Mouse (Mus musculus): ENCODE data around the gene Ehbp1l1. TPM values are rescaled to one million over a fixed set of nuclear protein-coding genes. Genes with fewer than 3 reads are reported as not detected.

Ehbp1l1 gene
- polyA plus RNA-seq, 1 experiment from 2014 or later, result 11.5 TPM

DNA sequence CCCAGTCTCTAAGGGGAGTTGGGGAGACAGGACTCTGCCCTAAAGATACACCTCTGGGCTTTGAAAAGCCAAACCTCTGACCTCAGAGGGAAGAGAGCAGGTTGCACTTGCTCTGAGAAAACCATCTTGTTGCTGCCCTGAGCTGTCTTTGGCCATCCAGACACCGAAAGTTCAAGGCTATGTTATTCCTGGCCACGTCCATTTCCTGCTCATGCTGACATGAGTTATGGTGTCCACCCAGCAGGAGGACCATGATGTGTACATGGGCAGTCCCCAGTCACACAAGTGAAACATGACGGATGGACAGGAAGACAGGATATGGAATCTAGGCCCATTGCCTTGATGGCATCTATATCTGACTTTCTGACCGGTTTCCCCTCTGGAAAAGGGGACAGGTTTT is 45.7 kb downstream of the Ehbp1l1 start:
- H3K4me3 ChIP-seq (ENCODE audit: low read length), result no peak overlapping the region
- ATAC-seq (ENCODE audit: low FRiP score, low TSS enrichment), result no peak
- H3K4me1 ChIP-seq (ENCODE audit: control insufficient read depth, insufficient read depth, low read length), result no peaks in the 10 kb centered on the region
- no peaks in the 10 kb centered on the region for H3K9me3 ChIP-seq (ENCODE audit: control insufficient read depth, low read length)
- peaks cover 92% of the 10 kb centered on the region for H3K36me3 ChIP-seq (ENCODE audit: control insufficient read depth, insufficient read depth, low read length)
- 53% methylated on average over 4 of the region's 4 CpGs for WGBS
- no peaks in the 10 kb centered on the region for H3K27me3 ChIP-seq (ENCODE audit: control insufficient read depth, insufficient read depth, low read length)
- no peak overlapping the region for H3K4me2 ChIP-seq (replicated peaks; ENCODE audit: low read depth, low read length)
- no peak overlapping the region for H3K9ac ChIP-seq (ENCODE audit: low read depth, low read length)
- no peak overlapping the region for H3K27ac ChIP-seq (ENCODE audit: low read depth, low read length)

DNA sequence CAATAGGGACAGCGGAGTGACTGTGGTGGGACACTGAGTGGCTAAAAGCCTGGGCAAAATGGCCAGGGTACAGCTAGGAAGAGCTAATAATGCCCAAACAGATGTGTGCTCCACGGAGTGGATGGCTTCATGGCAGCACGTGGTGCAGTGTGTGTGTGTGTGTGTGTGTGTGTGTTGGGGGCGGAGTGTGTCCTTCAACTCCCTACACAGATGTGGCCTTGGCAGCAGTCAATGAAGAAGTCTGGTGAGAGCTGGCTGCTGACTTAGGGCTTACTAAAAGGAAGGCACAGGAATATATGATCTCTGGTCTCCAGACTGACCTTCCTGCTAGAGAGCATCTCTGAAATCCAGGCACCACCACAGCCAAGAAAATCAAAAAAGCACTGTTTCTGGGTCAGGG is 57.7 kb downstream of the Ehbp1l1 start:
- WGBS, result 88% methylated on average over 4 of the region's 4 CpGs
- Histone ChIP-seq H3K4me3 (ENCODE audit: low read length) (no peak overlapping the region), H3K36me3 (ENCODE audit: control insufficient read depth, insufficient read depth, low read length) (peaks cover 66% of the 10 kb centered on the region), H3K27me3 (ENCODE audit: control insufficient read depth, insufficient read depth, low read length) (no peaks in the 10 kb centered on the region), H3K4me1 (ENCODE audit: control insufficient read depth, insufficient read depth, low read length) (peaks cover 6% of the 10 kb centered on the region; the same call in 1 of the 2 replicates), H3K4me2 (replicated peaks; ENCODE audit: low read depth, low read length) (no peak overlapping the region), H3K9me3 (ENCODE audit: control insufficient read depth, low read length) (no peaks in the 10 kb centered on the region), H3K27ac (ENCODE audit: low read depth, low read length) (no peak overlapping the region), H3K9ac (ENCODE audit: low read depth, low read length) (no peak overlapping the region)
- ATAC-seq (ENCODE audit: low FRiP score, low TSS enrichment), result no peak

DNA sequence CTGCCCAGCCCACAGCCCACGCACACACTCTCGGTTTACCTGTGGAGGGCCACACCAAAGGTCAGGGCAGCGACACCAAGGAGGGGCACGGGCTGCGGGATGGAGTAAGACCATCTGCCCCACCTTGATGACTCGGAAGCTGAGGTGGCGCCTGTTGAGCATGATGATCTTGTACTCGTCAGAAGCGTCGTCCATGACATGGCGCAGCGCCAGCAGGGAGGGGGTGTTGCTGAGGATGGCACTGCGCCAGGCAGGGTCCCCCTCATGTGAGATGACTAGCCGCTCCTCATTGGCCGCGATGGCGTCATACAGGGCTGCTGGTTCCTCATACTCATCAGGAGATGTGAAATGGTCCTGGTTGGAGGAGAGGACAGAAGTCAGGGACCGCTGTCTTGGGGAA is 59.7 kb downstream of the Ehbp1l1 start:
- peaks cover 47% of the 10 kb centered on the region for H3K36me3 ChIP-seq (ENCODE audit: control insufficient read depth, insufficient read depth, low read length)
- H3K9ac ChIP-seq (ENCODE audit: low read depth, low read length), result no peak overlapping the region
- peaks cover 16% of the 10 kb centered on the region for H3K4me1 ChIP-seq (ENCODE audit: control insufficient read depth, insufficient read depth, low read length)
- H3K4me2 ChIP-seq (replicated peaks; ENCODE audit: low read depth, low read length), result no peak overlapping the region
- no peak overlapping the region for H3K4me3 ChIP-seq (ENCODE audit: low read length)
- no peaks in the 10 kb centered on the region for H3K9me3 ChIP-seq (ENCODE audit: control insufficient read depth, low read length)
- H3K27ac ChIP-seq (ENCODE audit: low read depth, low read length), result no peak overlapping the region
- no peak for ATAC-seq (ENCODE audit: low FRiP score, low TSS enrichment)
- no peaks in the 10 kb centered on the region for H3K27me3 ChIP-seq (ENCODE audit: control insufficient read depth, insufficient read depth, low read length)
- 95% methylated on average over 18 of the region's 18 CpGs for WGBS

DNA sequence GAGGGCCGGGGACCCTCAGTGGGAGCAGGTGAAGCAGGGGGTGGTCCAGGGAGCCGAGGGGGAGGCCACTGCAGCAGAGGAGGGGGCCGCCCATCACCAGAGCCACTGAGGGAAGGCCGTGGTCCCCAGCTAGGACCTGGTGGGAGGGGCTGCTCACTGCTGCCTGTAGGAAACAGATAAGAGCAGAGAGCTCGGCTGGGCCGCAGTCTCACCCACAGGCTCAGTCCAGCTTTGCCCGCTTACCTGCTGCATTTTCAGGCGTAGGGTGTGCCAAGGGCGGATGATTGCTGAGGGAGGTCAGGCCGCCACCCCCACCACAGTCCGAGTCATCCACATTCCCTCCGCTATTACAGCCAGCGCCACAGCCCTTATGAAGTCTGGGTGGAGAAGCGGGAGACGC is 60.7 kb downstream of the Ehbp1l1 start:
- Histone ChIP-seq H3K36me3 (ENCODE audit: control insufficient read depth, insufficient read depth, low read length) (peaks cover 38% of the 10 kb centered on the region), H3K9me3 (ENCODE audit: control insufficient read depth, low read length) (no peaks in the 10 kb centered on the region), H3K9ac (ENCODE audit: low read depth, low read length) (no peak overlapping the region), H3K4me1 (ENCODE audit: control insufficient read depth, insufficient read depth, low read length) (peaks cover 16% of the 10 kb centered on the region), H3K4me3 (ENCODE audit: low read length) (no peak overlapping the region), H3K27ac (ENCODE audit: low read depth, low read length) (no peak overlapping the region), H3K27me3 (ENCODE audit: control insufficient read depth, insufficient read depth, low read length) (no peaks in the 10 kb centered on the region), H3K4me2 (replicated peaks; ENCODE audit: low read depth, low read length) (no peak overlapping the region)
- WGBS, result 92% methylated on average over 15 of the region's 15 CpGs
- ATAC-seq (ENCODE audit: low FRiP score, low TSS enrichment), result no peak

DNA sequence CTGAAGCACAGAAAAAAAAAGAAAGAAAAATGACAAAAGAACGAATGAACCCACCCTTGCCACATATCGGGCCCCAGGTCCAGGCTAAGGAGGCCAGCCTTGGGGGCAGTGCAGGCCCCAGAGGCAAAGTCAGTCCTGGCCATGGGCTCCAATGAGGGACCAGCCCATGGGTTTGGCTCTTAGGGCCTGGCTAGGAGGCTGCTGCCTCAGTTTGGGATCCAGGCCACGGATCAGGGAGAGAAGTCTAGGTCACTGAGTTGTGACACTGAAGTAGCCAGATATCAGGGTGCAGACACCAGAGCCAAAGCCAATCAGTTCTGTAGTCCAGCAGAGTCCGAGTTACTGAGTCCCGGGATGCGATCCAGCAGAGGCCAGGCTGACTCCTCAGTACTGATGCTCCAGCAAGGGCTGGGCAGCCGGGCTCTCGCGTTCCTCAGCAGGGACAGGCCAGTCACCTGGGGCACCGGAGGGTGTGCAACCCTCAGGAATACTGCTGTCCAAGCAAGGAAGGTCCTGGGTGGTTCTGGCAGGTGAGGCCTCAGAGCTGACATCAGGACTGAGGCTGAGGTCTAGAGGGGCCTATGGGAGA is 61.4 kb downstream of the Ehbp1l1 start:
- WGBS, result 96% methylated on average over 10 of the region's 10 CpGs
- no peak for ATAC-seq (ENCODE audit: low FRiP score, low TSS enrichment)
- Histone ChIP-seq H3K9ac (ENCODE audit: low read depth, low read length) (no peak overlapping the region), H3K4me1 (ENCODE audit: control insufficient read depth, insufficient read depth, low read length) (peaks cover 16% of the 10 kb centered on the region), H3K9me3 (ENCODE audit: control insufficient read depth, low read length) (no peaks in the 10 kb centered on the region), H3K27ac (ENCODE audit: low read depth, low read length) (no peak overlapping the region), H3K27me3 (ENCODE audit: control insufficient read depth, insufficient read depth, low read length) (no peaks in the 10 kb centered on the region), H3K36me3 (ENCODE audit: control insufficient read depth, insufficient read depth, low read length) (peaks cover 37% of the 10 kb centered on the region), H3K4me3 (ENCODE audit: low read length) (no peak overlapping the region), H3K4me2 (replicated peaks; ENCODE audit: low read depth, low read length) (no peak overlapping the region)

DNA sequence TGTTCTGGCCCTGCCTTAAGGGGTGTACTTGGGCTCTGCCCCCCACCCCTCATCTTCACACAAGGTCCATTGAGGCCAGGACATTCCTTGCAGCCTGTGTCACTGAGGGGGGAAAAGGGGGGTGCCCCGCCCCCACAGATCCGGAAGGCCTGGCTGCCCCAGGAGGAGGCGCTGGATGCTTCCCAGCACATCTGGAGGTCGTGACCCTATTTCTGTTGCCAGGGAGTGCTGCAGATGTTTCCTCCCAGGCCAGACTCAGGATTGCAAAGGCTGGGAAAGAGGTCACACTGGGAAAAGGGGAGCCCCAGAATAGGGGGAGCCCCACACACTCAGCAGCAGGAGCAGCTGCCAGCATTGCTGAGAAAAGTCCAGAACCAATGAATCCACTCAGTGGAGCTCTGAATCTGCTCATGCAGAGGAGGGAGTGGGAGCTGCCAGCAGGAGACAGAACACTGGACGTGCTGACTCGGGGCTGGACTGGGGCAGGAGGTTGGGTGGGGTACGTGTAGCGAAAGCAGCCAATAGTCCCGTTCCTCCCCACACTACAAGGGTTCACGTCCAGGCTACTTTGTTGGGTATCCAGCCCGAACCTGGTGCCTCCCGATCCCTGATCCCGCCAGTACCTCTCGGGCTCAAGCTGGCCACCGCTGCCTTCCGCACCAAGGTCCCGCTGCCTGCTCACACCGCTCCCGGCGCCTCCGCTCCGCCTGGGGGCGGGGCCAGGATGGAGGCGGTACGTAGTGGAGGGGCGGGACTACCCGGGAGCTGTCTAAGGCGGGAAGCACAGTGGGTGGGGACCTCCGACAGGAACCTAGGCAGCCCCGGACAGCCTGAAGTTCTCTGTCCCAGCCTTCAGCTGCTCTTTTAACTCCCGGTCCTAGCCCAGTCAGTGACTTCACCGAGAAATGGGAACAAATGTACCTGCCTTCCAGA is 62.9 kb downstream of the Ehbp1l1 start, which contains the start of gene Sipa1:
Gene Sipa1, minus strand, starts transcription at position 727 of the 933 bp plus-strand sequence.
- H3K36me3 ChIP-seq (ENCODE audit: control insufficient read depth, insufficient read depth, low read length), result peaks cover 35% of the 10 kb centered on the region
- no peaks in the 10 kb centered on the region for H3K9me3 ChIP-seq (ENCODE audit: control insufficient read depth, low read length)
- ATAC-seq (ENCODE audit: low FRiP score, low TSS enrichment), result peak; percentile 94
- WGBS, result under 1% methylated on average over 32 of the region's 32 CpGs
- peak within 1 kb of the TSS; percentile 60 for H3K9ac ChIP-seq (ENCODE audit: low read depth, low read length)
- peak within 1 kb of the TSS; percentile 85 for H3K27ac ChIP-seq (ENCODE audit: low read depth, low read length)
- no peaks in the 10 kb centered on the region for H3K27me3 ChIP-seq (ENCODE audit: control insufficient read depth, insufficient read depth, low read length)
- H3K4me1 ChIP-seq (ENCODE audit: control insufficient read depth, insufficient read depth, low read length), result peaks cover 16% of the 10 kb centered on the region
- H3K4me3 ChIP-seq (ENCODE audit: low read length), result peak within 1 kb of the TSS; percentile 49
- peak within 1 kb of the TSS; percentile 68 for H3K4me2 ChIP-seq (replicated peaks; ENCODE audit: low read depth, low read length)

DNA sequence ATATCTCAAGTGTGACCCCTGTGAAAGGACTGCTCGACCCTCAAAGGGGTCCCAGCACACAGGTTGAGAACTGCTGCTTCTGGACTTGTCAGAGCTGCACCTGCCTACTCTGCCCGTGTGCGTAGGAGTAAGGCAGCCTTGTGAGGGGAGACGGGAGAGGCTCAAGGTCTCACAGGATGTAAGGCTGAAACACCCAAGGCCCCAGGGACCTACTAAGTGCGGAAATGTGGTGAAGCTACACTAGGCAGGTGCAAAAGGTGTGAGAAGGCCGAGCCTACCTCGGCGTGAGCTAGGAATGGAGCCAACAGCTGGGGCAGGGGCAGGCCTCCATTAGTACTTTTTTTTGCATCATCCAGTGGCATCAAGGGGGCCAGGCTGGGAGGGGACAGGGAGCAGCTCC is 63.8 kb downstream of the Ehbp1l1 start:
- H3K27me3 ChIP-seq (ENCODE audit: control insufficient read depth, insufficient read depth, low read length), result no peaks in the 10 kb centered on the region
- H3K4me3 ChIP-seq (ENCODE audit: low read length), result peak overlapping the region; percentile 49
- H3K9me3 ChIP-seq (ENCODE audit: control insufficient read depth, low read length), result no peaks in the 10 kb centered on the region
- H3K27ac ChIP-seq (ENCODE audit: low read depth, low read length), result peak overlapping the region; percentile 85; the same call in 1 of the 2 replicates
- WGBS, result 66% methylated on average over 8 of the region's 8 CpGs
- peaks cover 16% of the 10 kb centered on the region for H3K4me1 ChIP-seq (ENCODE audit: control insufficient read depth, insufficient read depth, low read length)
- H3K9ac ChIP-seq (ENCODE audit: low read depth, low read length), result peak overlapping the region; percentile 60; the same call in 1 of the 2 replicates
- peaks cover 34% of the 10 kb centered on the region for H3K36me3 ChIP-seq (ENCODE audit: control insufficient read depth, insufficient read depth, low read length)
- ATAC-seq (ENCODE audit: low FRiP score, low TSS enrichment), result no peak
- H3K4me2 ChIP-seq (replicated peaks; ENCODE audit: low read depth, low read length), result peak overlapping the region; percentile 68

DNA sequence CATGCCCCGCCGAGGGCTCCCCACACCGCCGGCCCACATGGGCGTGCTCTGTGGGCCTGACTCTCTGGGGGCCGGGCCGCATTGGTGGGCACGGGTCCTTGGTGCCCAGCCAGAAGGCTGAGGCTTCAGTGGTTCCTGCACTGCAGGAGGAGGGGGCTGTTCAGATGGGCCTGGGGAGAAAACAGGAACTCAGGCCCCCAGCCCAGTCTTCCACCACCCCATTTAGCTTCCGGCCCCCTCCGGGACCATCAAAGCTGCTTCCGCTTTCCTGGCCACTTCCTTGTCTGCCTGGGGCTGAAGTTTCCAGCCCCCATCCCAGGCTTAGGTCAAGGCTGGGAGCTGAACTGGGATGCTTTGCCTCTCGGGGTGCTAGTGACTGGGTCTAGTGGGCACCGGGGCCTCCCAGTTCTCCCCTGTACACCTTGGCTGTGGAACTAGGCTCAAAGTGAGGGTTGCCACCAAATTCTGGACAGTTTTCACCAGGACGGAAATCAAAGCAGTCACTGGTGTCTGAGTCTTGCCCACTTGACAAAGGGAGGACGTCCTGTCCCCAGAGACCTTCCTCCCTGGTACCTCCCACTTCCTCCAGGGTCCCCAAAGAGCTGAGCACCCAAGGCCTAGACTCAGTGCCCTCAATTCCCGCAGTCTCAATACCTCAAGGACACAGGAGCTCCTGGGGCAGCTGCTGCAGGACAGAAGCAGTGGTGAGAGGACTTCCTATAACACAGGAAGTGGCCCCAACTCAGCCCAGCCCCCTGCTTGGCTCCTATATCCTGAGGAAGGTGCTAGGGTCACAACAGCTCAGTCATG is 65.0 kb downstream of the Ehbp1l1 start:
- Histone ChIP-seq H3K4me3 (ENCODE audit: low read length) (peak overlapping the region; percentile 4; the same call in 1 of the 2 replicates), H3K36me3 (ENCODE audit: control insufficient read depth, insufficient read depth, low read length) (peaks cover 22% of the 10 kb centered on the region), H3K27me3 (ENCODE audit: control insufficient read depth, insufficient read depth, low read length) (no peaks in the 10 kb centered on the region), H3K9ac (ENCODE audit: low read depth, low read length) (peak overlapping the region; percentile 4; the same call in 1 of the 2 replicates), H3K4me1 (ENCODE audit: control insufficient read depth, insufficient read depth, low read length) (peaks cover 16% of the 10 kb centered on the region), H3K4me2 (replicated peaks; ENCODE audit: low read depth, low read length) (peak overlapping the region; percentile 19), H3K27ac (ENCODE audit: low read depth, low read length) (peak overlapping the region; percentile 67), H3K9me3 (ENCODE audit: control insufficient read depth, low read length) (no peaks in the 10 kb centered on the region)
- WGBS, result 80% methylated on average over 14 of the region's 16 CpGs
- ATAC-seq (ENCODE audit: low FRiP score, low TSS enrichment), result no peak

All from kidney, embryonic 14.5 days (tissue).